Mouse (Mus musculus): ENCODE measurements around the gene Epn2. TPM values are rescaled to one million over a fixed set of nuclear protein-coding genes. Genes with fewer than 3 reads are reported as not detected.
"Not testable (repeated sequence)": the region's sequence is repeated elsewhere in the genome, so short reads cannot be mapped to it uniquely, and the experiment has no call there.

Gene Epn2
- total RNA-seq, 2 experiments from 2014 or later = 0.38 TPM; not detected in 1

GRCm38 (mm10) chr11:61597471-61597870, 18.0 kb upstream of the Epn2 start:
- ATAC-seq (replicated peaks; ENCODE audit: low FRiP score, low TSS enrichment, poor library complexity, severe bottlenecking) = no peak

DNA sequence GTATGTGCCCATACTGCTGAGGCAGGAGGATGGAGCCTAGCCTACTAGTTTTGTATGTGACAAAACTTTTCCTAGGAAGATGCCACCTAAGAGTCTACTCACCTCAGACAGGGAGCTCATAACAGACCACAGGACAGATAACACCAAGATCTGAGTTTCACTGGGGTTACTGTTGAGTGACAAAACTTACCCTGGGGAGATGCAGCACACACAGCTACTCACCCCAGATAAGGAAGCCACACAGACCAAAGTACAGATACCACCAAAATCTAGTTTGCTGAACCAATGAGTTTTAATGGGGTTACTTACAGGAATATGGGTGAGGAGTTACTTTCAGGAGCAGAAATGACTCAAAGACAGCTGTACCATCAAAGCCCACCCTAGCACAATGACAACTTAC, 13.6 kb upstream of the Epn2 start:
- no peak for ATAC-seq (replicated peaks; ENCODE audit: low FRiP score, low TSS enrichment, poor library complexity, severe bottlenecking)

- ATAC-seq (replicated peaks; ENCODE audit: low FRiP score, low TSS enrichment, poor library complexity, severe bottlenecking) = no peak
Observed at GRCm38 (mm10) chr11:61592061-61592460, 12.6 kb upstream of the Epn2 start.

- no peak for ATAC-seq (replicated peaks; ENCODE audit: low FRiP score, low TSS enrichment, poor library complexity, severe bottlenecking)
Observed at GRCm38 (mm10) chr11:61590516-61591213, 11.2 kb upstream of the Epn2 start.

DNA sequence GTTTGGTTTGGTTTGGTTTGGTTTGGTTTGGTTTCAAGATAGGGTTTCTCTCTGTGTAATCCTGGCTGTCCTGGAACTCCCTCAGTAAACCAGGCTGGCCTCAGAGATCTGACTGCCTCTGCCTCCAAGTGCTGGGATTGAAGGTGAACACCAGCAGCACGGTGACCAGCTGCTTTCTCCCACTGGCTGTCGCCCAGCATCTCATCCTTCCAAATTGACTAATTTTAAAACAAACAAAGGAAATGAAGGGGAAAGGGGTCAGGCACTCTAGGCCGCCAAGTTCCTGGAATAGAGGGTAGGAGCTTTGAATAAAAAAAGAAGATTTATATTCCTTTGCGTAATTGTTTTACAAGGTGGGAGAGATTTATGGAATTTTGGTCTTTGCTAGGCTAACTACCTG, 5.9 kb upstream of the Epn2 start:
- no peak for ATAC-seq (replicated peaks; ENCODE audit: low FRiP score, low TSS enrichment, poor library complexity, severe bottlenecking)

GRCm38 (mm10) chr11:61584830-61585229, 5.3 kb upstream of the Epn2 start:
- no peak for ATAC-seq (replicated peaks; ENCODE audit: low FRiP score, low TSS enrichment, poor library complexity, severe bottlenecking)

DNA sequence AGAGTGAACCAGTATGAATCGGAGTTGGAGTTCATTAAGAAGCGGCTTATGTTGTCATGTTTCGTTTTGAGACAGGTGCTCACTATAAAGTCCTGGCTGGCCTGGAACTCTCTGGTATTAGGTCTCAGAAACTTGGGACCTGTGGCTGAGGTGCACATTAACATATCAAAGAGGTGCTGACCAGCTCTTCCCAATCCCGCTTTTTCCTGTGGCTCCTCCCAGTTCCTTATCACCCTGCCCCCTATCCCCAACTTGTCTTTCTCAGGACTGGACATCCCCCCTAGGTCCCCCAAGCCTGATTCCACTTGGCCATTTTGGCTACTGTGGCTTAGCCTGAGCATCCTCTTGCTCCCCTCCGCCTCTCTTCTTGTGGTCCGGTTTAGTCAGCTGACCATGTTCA, 4.6 kb upstream of the Epn2 start:
- no peak for ATAC-seq (replicated peaks; ENCODE audit: low FRiP score, low TSS enrichment, poor library complexity, severe bottlenecking)

DNA sequence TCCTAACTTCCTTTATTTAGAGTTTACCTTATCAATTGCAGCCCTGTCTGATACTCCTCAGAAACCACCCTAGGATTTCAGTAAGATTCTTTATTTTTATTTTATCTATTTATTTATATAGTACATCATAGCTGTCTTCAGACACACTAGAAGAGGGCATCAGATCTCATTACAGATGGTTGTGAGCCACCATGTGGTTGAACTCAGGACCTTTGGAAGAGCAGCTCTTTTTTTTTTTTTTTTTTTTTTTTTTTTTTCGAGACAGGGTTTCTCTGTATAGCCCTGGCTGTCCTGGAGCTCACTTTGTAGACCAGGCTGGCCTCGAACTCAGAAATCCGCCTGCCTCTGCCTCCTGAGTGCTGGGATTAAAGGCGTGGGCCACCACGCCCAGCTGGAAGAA, 3.3 kb upstream of the Epn2 start:
- not testable (repeated sequence) for ATAC-seq (replicated peaks; ENCODE audit: low FRiP score, low TSS enrichment, poor library complexity, severe bottlenecking)

- no peak for ATAC-seq (replicated peaks; ENCODE audit: low FRiP score, low TSS enrichment, poor library complexity, severe bottlenecking)
Observed at GRCm38 (mm10) chr11:61579878-61580381, 443 bp upstream of the Epn2 start.

DNA sequence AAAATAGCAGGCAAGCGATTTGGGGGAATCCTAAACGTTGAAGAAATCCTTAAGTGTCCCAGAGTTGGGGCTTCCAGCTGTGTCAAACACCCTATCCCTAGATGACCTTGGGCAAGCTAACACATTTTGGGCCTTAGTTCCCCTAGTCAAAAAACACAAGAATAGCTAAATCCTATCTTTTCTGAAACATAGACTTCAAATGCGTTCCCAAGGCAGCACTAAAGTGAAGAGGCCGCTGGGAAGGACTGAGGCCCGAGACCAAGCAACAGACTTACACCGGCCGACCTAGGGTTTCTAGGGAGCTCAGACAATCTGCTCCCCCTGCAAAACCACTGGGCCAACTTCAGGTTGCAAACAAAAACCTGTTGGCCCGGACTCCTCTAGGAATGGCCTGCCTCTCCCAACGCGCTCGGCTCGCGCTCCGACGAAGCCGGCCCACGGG, 925 bp downstream of the Epn2 start:
- ATAC-seq (replicated peaks; ENCODE audit: low FRiP score, low TSS enrichment, poor library complexity, severe bottlenecking) = no peak

GRCm38 (mm10) chr11:61577991-61578390, 1.5 kb downstream of the Epn2 start:
- ATAC-seq (replicated peaks; ENCODE audit: low FRiP score, low TSS enrichment, poor library complexity, severe bottlenecking) = no peak

DNA sequence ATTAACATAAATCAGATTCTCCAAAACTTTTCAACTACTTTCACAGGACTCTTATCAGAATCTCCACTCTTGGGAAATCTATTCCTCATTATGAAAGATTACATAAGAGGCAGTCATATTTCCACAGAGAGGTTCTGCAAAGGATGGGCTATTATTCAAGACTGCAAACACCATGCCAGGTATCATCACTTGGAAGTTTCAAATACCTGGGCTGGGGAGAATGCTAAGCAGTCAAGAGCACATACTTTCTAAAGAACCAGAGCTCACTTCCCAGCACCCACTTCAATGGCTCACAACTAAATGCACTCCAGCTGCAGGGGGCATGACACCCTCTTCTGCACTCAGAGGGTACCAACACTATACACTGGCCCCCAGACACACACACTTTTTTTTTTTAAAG, 2.1 kb downstream of the Epn2 start:
- no peak for ATAC-seq (replicated peaks; ENCODE audit: low FRiP score, low TSS enrichment, poor library complexity, severe bottlenecking)

- no peak for ATAC-seq (replicated peaks; ENCODE audit: low FRiP score, low TSS enrichment, poor library complexity, severe bottlenecking)
Observed at GRCm38 (mm10) chr11:61573266-61573665, 6.2 kb downstream of the Epn2 start.

DNA sequence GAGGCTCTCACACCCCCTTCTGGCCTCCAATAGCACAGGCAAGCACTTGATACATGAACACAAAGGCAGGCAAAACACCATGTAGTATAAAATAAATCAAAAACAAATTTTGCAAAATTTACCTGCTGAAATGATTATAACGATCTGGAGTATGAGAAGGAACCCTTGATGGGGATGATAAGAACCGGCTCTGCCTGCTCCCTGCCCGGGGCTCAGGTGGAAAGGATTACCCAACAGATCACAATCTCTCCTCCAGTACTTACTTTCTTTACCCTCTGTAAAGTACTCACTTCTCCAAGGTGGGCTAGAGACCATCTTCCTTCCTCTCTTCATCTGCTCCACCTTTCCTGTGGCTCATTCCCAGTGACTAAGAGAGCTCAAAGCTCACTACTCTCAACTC, 8.3 kb downstream of the Epn2 start:
- no peak for ATAC-seq (replicated peaks; ENCODE audit: low FRiP score, low TSS enrichment, poor library complexity, severe bottlenecking)

- no peak for ATAC-seq (replicated peaks; ENCODE audit: low FRiP score, low TSS enrichment, poor library complexity, severe bottlenecking)
Observed at GRCm38 (mm10) chr11:61569671-61570070, 9.8 kb downstream of the Epn2 start.

DNA sequence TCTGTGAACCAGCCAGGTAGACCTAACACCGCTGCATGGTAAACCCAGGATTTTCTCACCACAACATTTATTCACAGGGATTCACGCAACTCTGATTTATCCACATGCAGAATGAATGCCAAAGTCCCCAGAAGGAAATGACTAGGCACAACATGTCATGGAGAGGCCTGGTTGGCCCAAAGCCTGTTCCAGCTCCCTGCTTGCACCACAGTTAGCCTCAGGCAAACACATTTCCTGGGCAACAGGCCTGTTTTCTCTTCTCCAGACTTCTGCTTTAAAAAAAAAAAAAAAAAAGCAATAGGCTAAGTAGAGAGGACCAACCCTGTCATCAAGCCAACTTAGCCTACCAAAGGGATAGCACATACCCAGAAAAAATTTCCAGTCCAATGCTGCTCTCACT, 14.9 kb downstream of the Epn2 start:
- ATAC-seq (replicated peaks; ENCODE audit: low FRiP score, low TSS enrichment, poor library complexity, severe bottlenecking) = no peak

DNA sequence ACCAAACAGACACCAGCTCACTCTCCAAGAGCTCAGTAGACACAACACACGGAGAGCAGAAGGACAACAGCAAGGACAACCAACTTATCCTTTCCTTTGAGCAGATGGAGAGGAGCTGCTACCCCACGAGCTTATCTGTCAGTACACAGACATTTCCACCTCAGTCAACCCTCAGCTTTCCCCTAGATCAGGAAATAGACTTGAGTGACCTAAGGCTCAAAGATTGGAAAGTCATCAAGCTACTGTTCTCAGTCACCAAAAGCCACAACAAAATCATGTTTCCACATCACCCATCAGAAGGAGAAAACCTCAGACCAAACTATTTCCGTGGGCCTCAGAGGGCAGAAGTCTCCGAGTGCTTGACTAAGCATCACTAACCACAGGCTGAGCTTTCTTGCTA, 15.5 kb downstream of the Epn2 start:
- no peak for ATAC-seq (replicated peaks; ENCODE audit: low FRiP score, low TSS enrichment, poor library complexity, severe bottlenecking)

- no peak for ATAC-seq (replicated peaks; ENCODE audit: low FRiP score, low TSS enrichment, poor library complexity, severe bottlenecking)
Observed at GRCm38 (mm10) chr11:61562421-61562820, 17.1 kb downstream of the Epn2 start.

DNA sequence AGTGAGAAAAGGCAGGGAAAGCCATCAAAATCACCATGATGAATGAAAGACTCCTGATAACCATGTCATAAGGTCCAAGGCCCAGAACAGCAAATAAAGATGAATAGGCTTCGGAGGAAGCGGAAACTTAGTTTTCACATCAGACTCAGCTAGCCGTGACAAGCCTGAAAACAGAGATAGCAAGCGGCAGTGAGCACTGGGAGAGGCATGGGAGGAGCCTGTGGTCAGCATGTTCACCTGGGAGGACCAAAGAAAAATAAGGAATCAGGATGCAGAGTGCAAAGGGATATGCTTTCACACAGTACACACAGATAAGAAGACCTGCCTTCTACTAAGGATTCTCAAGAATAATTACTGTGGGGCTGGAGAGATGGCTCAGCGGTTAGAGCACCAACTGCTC, 19.9 kb downstream of the Epn2 start:
- ATAC-seq (replicated peaks; ENCODE audit: low FRiP score, low TSS enrichment, poor library complexity, severe bottlenecking) = no peak

GRCm38 (mm10) chr11:61553015-61553754, 26.3 kb downstream of the Epn2 start:
- ATAC-seq (replicated peaks; ENCODE audit: low FRiP score, low TSS enrichment, poor library complexity, severe bottlenecking) = no peak

GRCm38 (mm10) chr11:61550631-61551030, 28.9 kb downstream of the Epn2 start:
- ATAC-seq (replicated peaks; ENCODE audit: low FRiP score, low TSS enrichment, poor library complexity, severe bottlenecking) = no peak

All from megakaryocyte-erythroid progenitor cell, adult 5-6 weeks (primary cell).